Mouse (Mus musculus) hindbrain, embryonic 16.5 days (tissue): ENCODE measurements at regions not wholly inside any gene's neighbourhood (a gene's known extent, or its start where the extent isn't known, plus 50 kb on each side); places are given as distances from the start of the nearest gene placed in this dataset.

Experiments
- ATAC-seq: fragments of 200-750 bp; cut with Nextera tagmentation; 2 replicates; pipeline ENCODE4 v1.8.0; 2017; ENCODE audit warnings: moderate TSS enrichment, moderate library complexity
- H3K27ac ChIP-seq: fragments of 300-500 bp; sonication (generic); 2 replicates; pipeline ENCODE4 v1.5.1; 2014; ENCODE audit warnings: low read depth, mild to moderate bottlenecking, control low read depth, low read length, moderate library complexity
- H3K27me3 ChIP-seq: fragments of 300-500 bp; sonication (generic); replicated peaks from 2 replicates; pipeline ENCODE4 v1.6.1; 2014; ENCODE audit warnings: low read length; ENCODE audit not compliant: control insufficient read depth, insufficient read depth
- H3K36me3 ChIP-seq: fragments of 300-500 bp; sonication (generic); 2 replicates; pipeline ENCODE4 v1.6.1; 2014; ENCODE audit warnings: mild to moderate bottlenecking, low read length, moderate library complexity, mixed read lengths; ENCODE audit not compliant: control insufficient read depth, insufficient read depth
- H3K4me1 ChIP-seq: fragments of 300-500 bp; sonication (generic); 2 replicates; pipeline ENCODE4 v1.6.1; 2014; ENCODE audit warnings: low read depth, low read length; ENCODE audit not compliant: control insufficient read depth, insufficient read depth
- H3K4me2 ChIP-seq: fragments of 300-500 bp; sonication (generic); 2 replicates; pipeline ENCODE4 v1.6.1; 2014; ENCODE audit warnings: mild to moderate bottlenecking, low read length, control low read depth, moderate library complexity
- H3K4me3 ChIP-seq: fragments of 300-500 bp; sonication (generic); 2 replicates; pipeline ENCODE4 v1.5.1; 2014; ENCODE audit warnings: mild to moderate bottlenecking, low read length, control low read depth, moderate library complexity
- H3K9ac ChIP-seq: fragments of 300-500 bp; sonication (generic); 2 replicates; pipeline ENCODE4 v1.6.1; 2014; ENCODE audit warnings: low read depth, mild to moderate bottlenecking, control low read depth, low read length, moderate library complexity
- H3K9me3 ChIP-seq: fragments of 300-500 bp; sonication (generic); 2 replicates; pipeline ENCODE4 v1.6.1; 2014; ENCODE audit warnings: mild to moderate bottlenecking, low read length, moderate library complexity; ENCODE audit not compliant: control insufficient read depth
- WGBS: fragments of 180-500 bp; shearing (Covaris S2); extraction: QIAGEN DNeasy Blood & Tissue Kit; methylation state at CpG from one replicate; pipeline ENCODE4 v1.1.7; 2014; 5-methylcytosine and 5-hydroxymethylcytosine counted together

DNA sequence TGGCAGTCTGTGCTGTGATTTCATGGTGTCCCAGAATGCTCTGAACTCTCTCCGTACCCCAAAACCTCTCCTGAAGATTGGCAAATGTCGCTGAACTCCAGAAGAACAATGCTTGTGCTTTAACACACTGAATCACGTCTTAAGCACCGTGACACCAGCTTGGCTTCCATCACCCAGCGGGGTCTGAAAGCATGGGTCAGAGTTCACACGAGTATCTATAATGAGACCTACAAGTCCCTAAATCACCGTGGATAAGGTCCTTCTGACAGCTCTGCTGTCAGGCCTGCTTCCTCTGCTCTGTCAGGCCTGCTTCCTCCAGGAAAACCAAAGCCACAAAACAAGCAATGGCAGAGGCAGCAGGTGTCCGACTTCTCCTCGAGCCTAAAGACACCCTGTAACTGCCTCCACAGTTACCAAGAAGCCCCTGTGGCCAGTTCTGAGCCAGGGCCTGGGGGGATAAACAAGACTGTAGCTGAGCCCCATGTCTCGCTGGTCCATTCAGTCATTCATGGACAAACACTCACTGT is 229.1 kb upstream of the A430005L14Rik start:
- no peak overlapping the region for H3K27ac ChIP-seq
- no peak for ATAC-seq
- no peaks in the 10 kb centered on the region for H3K4me1 ChIP-seq
- H3K27me3 ChIP-seq: no peaks in the 10 kb centered on the region
- H3K4me3 ChIP-seq: no peak overlapping the region
- no peak overlapping the region for H3K9ac ChIP-seq
- H3K36me3 ChIP-seq: no peaks in the 10 kb centered on the region
- H3K9me3 ChIP-seq: no peaks in the 10 kb centered on the region
- 26% methylated on average over 10 of the region's 10 CpGs for WGBS
- no peak overlapping the region for H3K4me2 ChIP-seq

DNA sequence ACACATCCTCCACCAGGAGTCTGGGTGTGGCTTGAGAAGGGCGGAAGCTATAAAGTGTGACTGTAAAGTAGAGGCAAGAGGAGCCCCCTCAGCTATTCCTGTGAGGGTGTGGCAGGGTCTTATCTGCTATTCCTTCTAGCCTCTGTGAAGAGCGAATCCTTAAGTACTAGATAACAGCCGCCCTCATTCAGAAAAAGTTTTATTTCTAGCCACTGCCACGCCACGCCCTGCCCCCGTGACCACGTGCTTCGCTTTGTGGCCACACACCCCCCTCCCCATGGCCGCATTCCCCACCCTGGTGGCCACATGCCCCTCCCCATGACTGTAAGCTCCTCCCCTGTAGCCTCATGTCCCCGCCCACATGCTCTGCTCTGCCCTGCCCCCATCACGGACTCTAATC is 218.9 kb upstream of the A430005L14Rik start:
- H3K36me3 ChIP-seq: no peaks in the 10 kb centered on the region
- no peak overlapping the region for H3K9ac ChIP-seq
- H3K27me3 ChIP-seq: no peaks in the 10 kb centered on the region
- no peaks in the 10 kb centered on the region for H3K4me1 ChIP-seq
- no peak for ATAC-seq
- peaks cover 3% of the 10 kb centered on the region; the same call in 1 of the 2 replicates for H3K9me3 ChIP-seq
- WGBS: 92% methylated on average over 11 of the region's 11 CpGs
- H3K4me3 ChIP-seq: no peak overlapping the region
- no peak overlapping the region for H3K4me2 ChIP-seq
- no peak overlapping the region for H3K27ac ChIP-seq

DNA sequence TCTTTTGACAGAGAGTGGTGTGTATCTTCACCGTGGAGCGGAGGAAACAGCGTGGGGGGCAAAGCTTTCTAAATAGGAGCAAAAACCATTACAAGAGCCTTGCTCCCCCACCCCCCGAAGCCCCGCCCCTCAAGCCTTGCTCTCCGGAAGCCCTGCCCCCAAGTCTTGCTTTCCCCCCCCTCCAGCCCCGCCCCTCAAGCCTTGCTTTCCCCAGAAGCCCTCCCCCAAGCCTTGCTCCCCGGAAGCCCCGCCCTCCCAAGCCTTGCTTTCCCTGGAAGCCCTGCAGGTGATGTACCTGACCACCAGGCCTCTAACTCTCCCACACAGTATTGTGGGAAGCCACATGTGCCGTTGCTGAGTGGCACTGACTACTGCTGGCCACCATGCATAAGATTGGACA is 214.8 kb upstream of the A430005L14Rik start:
- WGBS: 93% methylated on average over 10 of the region's 10 CpGs
- no peaks in the 10 kb centered on the region for H3K36me3 ChIP-seq
- ATAC-seq: no peak
- no peaks in the 10 kb centered on the region for H3K9me3 ChIP-seq
- H3K4me2 ChIP-seq: no peak overlapping the region
- H3K9ac ChIP-seq: no peak overlapping the region
- H3K27me3 ChIP-seq: no peaks in the 10 kb centered on the region
- H3K27ac ChIP-seq: no peak overlapping the region
- H3K4me3 ChIP-seq: no peak overlapping the region
- H3K4me1 ChIP-seq: no peaks in the 10 kb centered on the region

DNA sequence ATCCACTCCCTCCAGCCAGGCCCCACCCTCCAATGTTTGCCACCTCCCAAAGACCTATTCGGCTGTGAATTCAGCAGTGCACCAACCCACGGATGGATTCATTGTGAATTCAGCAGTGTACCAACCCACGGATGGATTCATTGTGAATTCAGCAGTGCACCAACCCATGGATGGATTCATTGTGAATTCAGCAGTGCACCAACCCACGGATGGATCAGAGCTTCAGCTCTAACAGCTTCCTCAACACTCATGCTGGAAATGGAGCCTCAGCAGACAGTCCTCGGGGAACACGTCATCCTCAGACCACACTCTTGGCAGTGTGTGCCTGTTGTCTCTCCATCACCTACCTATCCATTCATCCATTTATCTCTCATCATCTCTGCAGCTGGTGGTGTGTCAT is 204.2 kb upstream of the A430005L14Rik start:
- Histone ChIP-seq H3K9ac (no peak overlapping the region), H3K36me3 (no peaks in the 10 kb centered on the region), H3K4me2 (no peak overlapping the region), H3K27ac (no peak overlapping the region), H3K4me1 (no peaks in the 10 kb centered on the region), H3K9me3 (no peaks in the 10 kb centered on the region), H3K4me3 (no peak overlapping the region), H3K27me3 (no peaks in the 10 kb centered on the region)
- 69% methylated on average over 6 of the region's 6 CpGs for WGBS
- no peak for ATAC-seq

DNA sequence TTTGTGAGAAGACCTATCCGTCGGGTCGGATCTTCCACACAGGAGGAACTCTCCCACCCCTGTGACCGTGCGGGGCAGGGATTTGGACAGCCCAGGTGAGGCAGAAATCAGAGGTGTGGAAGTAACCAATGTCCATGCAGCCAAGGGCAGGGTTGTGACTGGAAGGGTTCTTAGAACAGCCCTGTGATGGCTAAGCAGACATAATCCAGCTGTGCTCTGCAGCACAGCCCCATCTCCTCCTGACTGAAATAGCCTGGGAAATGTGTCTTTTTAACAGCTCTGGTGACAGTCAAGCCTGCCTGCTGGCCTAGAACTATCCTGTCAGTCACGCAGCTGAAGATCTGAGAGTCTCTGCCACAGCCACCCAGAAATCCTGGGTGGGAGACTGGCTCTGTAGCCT is 198.7 kb upstream of the A430005L14Rik start:
- Histone ChIP-seq H3K27me3 (no peaks in the 10 kb centered on the region), H3K4me3 (no peak overlapping the region), H3K4me1 (peaks cover 2% of the 10 kb centered on the region; the same call in 1 of the 2 replicates), H3K9me3 (no peaks in the 10 kb centered on the region; the same call in 1 of the 2 replicates), H3K4me2 (no peak overlapping the region), H3K27ac (no peak overlapping the region), H3K36me3 (no peaks in the 10 kb centered on the region), H3K9ac (no peak overlapping the region)
- WGBS: 90% methylated on average over 6 of the region's 6 CpGs
- ATAC-seq: no peak

DNA sequence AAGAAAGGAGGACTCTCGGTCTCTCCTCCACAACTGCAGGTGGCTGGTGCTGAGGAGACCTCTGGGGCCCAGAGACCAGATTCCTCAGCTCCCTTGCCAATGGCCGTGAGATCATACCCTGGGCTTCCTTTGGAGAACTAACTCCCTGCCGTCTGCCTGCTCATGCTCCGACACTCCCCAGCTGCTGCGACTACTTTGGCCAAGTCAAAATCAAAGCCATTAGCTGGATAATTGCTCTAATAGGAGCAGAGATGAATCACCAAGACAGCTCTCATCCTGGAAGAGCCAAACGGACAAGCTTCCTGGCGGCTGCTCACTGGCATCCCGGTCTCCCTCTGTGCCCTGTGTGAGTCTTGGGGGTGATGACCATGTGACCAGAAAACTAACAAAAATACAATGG is 198.3 kb upstream of the A430005L14Rik start:
- Histone ChIP-seq H3K9me3 (peaks cover 2% of the 10 kb centered on the region; the same call in 1 of the 2 replicates), H3K4me3 (no peak overlapping the region), H3K4me1 (peaks cover 2% of the 10 kb centered on the region; the same call in 1 of the 2 replicates), H3K9ac (no peak overlapping the region), H3K27me3 (no peaks in the 10 kb centered on the region), H3K27ac (no peak overlapping the region), H3K4me2 (no peak overlapping the region), H3K36me3 (no peaks in the 10 kb centered on the region)
- ATAC-seq: no peak
- WGBS: 53% methylated on average over 8 of the region's 8 CpGs

DNA sequence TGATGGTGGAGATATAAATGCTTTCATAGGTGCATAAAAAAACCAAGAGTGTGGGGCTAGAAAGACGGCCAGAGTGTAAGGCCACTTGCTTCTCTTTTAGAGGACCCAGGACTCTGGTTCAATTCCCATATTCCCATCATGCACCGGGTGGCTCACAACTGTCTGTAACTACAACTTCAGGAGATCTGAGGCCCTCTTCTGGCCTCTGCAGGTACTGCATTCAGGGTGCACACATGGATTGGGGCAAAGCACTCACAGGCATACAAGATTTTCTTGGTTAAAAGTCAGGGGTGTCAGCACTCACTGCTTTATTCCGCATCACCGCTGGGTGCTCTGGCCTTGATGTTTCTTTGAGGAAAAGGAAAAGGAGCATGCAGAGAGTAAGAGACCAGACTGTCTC is 196.1 kb upstream of the A430005L14Rik start:
- WGBS: 96% methylated on average over 4 of the region's 4 CpGs
- Histone ChIP-seq H3K27ac (no peak overlapping the region), H3K4me3 (no peak overlapping the region), H3K4me2 (no peak overlapping the region), H3K9me3 (peaks cover 2% of the 10 kb centered on the region; the same call in 1 of the 2 replicates), H3K4me1 (peaks cover 2% of the 10 kb centered on the region; the same call in 1 of the 2 replicates), H3K27me3 (no peaks in the 10 kb centered on the region), H3K36me3 (no peaks in the 10 kb centered on the region), H3K9ac (no peak overlapping the region)
- ATAC-seq: no peak

DNA sequence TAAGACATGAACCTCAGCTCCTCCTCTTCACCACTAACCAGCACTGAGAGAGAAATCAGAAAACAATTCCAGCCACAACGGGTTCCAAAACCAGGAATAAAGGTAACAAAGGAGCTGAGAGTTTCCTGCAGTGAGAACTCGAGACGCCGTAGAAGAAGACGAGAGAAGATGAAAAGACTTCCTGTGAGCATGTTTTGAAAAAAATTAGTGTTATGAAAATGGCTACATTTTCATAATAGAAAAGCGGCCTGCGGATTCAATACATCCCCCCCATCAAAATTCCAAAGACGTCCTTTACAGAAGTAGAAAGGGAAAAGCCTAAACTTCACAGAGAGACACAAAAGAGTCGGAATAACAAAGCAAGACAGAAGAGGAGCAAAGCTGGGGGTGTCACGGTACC is 193.6 kb upstream of the A430005L14Rik start:
- H3K4me1 ChIP-seq: peaks cover 2% of the 10 kb centered on the region; the same call in 1 of the 2 replicates
- no peak overlapping the region for H3K27ac ChIP-seq
- 52% methylated on average over 10 of the region's 10 CpGs for WGBS
- no peak overlapping the region for H3K9ac ChIP-seq
- no peak for ATAC-seq
- peaks cover 2% of the 10 kb centered on the region; the same call in 1 of the 2 replicates for H3K9me3 ChIP-seq
- H3K4me3 ChIP-seq: no peak overlapping the region
- no peaks in the 10 kb centered on the region for H3K36me3 ChIP-seq
- H3K4me2 ChIP-seq: no peak overlapping the region
- no peaks in the 10 kb centered on the region for H3K27me3 ChIP-seq

DNA sequence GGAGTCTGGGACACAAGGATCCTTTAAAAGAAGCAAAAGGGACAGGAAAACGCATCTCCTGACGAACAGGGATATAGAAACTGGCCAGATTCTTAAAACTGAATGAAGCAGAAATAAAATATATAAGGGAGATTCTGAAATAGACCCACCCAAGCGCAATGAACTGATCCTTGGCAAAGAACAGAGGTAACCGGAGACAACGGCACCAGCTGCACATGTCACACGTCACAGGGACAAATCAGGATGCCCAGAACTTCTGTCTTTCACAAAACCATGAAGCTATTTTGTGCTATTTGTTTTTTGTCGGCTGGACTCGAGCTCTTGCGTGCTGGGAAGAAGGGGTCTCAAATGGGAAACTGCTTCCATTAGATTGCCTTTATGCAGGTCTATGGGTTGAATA is 189.3 kb upstream of the A430005L14Rik start:
- WGBS: 68% methylated on average over 9 of the region's 9 CpGs

More for the DNA sequence above, 189.3 kb upstream of the A430005L14Rik start:
- Histone ChIP-seq H3K27me3 (no peaks in the 10 kb centered on the region), H3K4me1 (no peaks in the 10 kb centered on the region), H3K9me3 (0 out of 2 replicates have a peak, but pooled peaks cover 2% of the 10 kb centered on the region), H3K9ac (no peak overlapping the region), H3K36me3 (no peaks in the 10 kb centered on the region), H3K27ac (no peak overlapping the region), H3K4me3 (no peak overlapping the region), H3K4me2 (no peak overlapping the region)
- no peak for ATAC-seq
